Mouse (Mus musculus) T-cell, adult 2 months (primary cell): ENCODE results near the gene Micu1.

Source experiments
- DNase-seq: peaks from one replicate; pipeline ENCODE4 v3.0.0; 2022; ENCODE audit warnings: low spot score

Gene Micu1

DNA sequence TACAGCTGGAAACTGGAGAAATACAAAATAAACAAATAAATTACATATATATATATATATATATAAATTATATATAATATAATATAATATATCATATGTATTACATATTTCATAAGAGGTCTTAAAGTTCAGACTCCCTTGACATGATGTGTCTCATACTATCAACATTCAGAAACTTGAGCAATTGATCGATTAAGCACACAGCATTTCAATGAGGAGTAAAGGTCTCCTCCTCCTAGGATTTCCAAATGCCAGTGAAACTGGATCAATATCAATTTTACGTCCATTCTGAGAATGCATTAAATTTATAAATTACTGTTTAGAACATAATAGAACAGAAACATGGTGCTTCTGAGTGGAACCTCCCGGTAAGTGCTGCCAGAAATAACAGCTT lies 71.9 kb downstream of the Micu1 start:
- DNase-seq, result no peak

DNA sequence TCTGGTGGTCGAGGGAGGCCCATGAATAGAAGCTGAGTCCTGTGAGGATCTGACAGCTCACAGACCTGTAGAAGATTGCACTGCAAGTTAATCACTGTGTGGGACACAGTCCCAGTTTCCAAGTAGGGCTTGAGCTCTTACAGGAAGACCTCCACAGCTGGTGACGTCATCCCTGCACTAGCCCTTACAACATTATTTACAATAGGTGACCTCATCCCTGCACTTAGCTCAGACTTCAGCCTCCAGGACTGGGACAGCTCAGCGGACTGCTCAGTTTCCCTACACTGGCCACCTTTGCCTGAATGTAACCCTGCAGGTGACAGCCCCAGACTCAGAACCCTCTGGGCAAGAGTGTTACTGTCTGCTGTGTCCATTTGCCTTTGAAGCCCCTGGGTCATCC lies 75.0 kb downstream of the Micu1 start:
- no peak for DNase-seq

DNA sequence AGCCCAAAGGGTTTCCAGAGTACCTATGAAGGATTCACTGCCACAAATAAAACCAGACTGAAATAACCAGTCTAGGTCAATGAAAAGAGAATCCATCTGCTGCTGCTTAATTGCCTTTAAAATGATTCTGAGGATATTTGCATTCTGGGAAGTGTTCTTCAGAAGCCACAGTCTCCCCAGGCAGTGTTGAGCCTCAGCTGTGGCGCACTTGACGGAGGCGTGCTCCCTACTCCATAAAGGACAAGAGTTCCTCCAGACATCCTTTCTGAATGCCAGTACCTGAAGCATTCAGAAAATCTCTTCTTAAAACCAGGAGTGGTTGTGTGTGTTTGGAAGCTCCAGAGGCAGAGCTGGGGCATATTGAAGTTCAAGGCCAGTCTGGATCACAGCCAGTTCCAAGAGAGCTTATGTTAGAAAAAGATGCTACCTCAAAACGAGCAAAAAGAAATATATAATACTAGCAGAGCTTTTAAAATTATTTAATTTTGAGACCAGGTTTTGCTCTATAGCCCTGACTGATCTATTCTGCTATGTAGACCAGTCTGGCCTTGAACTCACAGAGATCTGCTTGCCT lies 75.9 kb downstream of the Micu1 start:
- no peak for DNase-seq

DNA sequence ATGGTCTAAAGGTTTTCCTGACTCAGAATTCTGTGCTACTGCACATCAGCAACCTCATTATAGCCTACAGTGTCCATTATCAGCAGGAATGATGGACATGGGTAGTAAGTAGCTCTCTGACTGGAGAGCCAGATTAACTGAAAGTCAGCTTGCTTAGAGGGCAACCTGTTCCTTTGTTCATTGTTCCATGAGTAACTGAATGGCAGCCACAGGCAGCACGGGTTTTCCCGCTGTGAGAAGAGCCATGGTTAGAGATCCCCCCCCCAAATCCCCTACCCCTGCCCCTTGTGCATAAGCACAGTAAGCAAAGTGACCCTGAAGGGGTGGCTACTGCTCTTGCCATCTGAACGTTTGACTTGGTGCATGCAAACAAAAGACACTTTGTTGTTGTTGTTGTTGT lies 78.4 kb downstream of the Micu1 start:
- DNase-seq, result no peak

DNA sequence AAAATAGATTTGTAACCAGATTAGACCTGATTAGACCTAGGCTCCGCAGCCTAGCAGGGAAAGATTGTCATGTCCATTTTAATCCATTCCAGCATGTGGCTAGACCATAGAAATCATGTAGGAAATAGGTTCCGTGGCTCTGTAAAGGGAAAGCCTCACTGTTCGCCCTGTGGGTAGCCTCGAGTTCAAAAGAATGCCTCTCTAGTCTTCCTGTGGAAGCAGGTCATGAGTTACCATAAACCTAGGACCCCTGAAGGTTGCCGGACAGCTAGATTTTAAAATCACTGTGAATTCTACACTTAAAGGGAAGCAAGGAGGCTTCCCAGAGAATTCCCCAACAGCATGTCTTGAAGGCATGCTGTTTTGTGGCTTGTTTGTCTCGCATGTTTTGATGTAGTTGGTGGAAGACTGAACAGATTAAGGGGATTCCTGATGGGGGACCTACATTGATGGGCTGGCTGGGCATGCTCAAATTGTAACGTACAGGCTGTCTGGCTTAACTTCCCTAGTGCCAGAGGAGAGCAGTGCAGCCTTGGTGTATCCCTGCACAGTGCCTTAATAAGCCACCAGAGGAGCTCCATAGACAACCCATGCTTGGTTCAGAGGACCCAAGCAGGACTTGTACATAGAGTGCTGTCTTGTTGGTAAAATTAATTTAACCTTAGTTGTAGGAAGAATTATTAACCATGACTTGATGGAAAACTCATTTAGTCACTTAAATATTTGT lies 79.1 kb downstream of the Micu1 start:
- no peak for DNase-seq

DNA sequence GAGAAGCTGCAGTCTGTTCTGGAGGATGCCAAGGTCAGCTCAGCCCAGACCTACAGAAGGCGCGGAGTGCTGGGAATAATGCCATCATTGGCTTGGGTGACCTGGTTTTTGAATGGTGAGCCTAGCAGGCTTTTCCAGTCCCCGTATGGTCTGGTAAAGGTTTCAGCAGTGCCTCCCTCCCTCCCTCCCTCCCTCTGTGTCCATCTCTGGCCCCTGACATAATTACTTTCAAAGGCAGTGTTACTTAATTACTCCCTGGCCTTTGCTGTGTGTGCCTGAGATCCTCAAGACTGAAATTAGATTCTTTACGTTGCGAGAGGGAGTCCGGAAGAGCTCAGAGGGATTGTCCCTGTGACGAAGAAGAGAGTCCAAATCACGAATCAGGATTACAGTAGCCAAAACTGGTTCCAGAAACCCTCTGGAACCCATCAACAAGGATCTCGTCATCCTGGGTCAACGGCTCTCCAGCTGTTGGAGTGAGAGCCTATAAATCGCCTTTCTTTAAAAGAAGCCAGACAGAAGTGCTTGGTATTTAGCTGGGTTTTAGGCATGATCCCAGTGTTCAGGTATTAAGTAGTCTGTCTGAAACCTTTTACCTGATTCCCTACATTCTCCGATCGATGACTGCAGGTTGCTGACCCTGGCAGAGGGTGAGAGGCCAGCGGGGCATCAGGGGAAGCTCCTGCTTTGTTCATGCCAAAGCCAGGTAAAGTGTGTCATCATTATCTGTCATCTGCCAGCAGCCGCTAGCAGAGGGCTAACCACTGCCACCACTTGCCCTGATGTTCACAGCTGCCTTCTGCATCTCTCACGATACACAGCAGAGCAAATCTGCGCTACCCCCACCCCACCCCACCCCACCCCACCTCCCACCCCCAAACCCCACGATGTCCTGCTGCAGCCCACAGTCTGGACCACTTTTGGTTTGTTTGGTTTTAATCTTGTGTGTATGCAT lies 82.7 kb downstream of the Micu1 start:
- no peak for DNase-seq

DNA sequence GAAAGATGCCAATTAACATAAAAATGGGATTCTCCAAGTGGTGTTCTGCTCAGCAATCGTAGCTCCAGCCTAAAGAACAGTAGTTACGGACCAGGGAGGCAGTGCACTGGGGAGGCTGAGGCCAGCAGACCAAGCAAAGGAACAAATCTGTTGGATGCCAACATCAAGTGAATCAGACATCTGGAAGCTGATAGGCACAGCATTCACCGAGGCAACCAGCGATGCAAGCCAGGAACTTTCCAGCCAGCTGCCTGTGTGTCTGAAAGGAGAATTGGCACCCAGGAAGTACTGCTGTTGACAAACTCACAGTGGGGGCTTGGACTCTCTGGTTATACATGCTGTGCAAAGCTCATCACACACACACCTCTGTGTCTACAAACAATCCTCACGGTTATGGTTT lies 84.0 kb downstream of the Micu1 start:
- no peak for DNase-seq

GRCm38 (mm10) chr10:59787140-59787800 lies 85.0 kb downstream of the Micu1 start:
- DNase-seq, result no peak

DNA sequence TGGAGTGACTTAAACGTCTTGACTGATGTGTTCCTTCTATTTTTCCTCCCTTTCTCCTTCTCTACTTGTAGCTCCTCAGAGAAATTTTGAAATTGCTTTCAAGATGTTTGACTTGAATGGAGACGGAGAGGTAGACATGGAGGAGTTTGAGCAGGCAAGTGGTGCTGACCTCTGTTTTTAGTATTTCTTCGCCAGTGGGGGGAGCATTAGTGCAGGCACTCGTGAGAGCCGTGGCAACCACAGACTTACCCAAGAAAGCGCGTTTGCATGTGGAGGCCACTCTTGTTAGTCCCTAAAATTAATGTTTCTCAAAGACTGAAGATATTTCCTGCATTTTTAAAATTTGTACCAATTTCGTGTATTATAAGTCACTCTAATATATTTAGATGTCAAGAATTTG lies 85.6 kb downstream of the Micu1 start:
- DNase-seq, result no peak

DNA sequence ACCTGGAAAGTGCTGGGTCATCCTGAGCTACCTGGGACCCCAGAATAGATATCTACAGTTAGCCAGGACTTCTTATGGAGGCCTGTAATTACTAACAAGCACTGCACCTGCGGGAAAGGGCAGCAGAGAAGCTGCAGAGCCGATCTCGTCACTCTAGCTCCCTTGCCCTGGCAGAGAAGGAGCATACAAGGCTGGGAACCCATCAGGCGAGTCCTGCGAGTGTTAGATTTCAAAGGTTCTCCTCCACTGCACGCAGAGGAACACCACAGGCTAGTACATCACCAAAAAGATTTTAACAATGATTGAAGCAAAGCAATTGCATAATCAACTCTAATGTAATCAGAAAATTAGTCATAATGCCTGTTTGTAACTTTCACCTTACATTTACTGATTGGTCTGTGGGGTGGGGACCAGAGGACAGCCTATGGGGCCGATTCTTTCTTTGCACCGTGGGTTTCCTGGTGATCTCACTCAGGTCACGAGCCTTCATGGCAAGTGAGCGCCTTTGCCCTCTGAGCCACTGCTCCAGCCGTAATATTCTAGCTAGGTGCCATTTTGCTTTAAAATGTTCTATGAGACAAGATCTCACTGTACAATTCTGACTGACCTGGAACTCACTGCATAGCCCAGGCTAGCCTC lies 88.1 kb downstream of the Micu1 start:
- no peak for DNase-seq

DNA sequence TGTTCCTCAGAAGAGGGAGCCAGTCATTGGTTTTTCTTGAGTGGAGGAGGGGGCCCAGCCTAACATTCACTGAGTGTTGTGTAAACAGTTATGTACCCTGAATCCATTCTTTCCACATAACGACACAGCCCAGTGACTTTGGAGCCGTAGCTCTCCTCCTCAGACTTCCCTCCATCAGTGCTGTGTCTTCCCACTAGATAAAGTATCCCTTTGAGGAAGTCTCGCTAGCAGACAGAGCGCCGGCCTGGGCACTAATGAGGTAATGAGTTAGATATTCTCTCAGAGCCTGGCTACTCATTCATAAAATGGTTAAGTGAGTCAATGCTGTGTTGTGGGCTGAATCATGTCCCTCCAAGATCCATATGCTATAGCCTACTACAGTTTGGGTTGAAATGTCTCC lies 89.6 kb downstream of the Micu1 start:
- no peak for DNase-seq

GRCm38 (mm10) chr10:59792575-59793176 lies 90.4 kb downstream of the Micu1 start:
- peak; percentile 3 for DNase-seq

DNA sequence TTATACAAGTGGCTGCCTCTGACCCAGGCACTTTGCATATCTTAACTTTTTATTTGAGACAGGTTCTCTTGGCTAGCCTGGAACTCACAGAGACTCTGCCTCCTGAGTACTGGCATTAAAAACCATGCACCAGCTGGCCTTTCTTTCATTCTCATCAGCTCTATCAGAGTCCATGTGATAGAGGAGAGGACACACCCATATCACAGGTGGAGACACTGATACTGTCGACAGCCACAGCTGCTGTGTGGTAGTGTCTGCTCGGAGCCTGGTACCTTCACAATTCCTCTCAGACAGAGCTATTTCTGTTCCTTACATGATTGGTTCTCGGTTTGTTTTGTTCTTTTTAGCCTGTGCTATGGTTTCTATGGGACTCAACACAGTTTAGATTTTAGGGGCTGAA lies 91.2 kb downstream of the Micu1 start:
- DNase-seq, result no peak

GRCm38 (mm10) chr10:59795085-59795484 lies 92.8 kb downstream of the Micu1 start:
- DNase-seq, result no peak

GRCm38 (mm10) chr10:59795902-59796301 lies 93.6 kb downstream of the Micu1 start:
- no peak for DNase-seq

GRCm38 (mm10) chr10:59798371-59798770 lies 96.1 kb downstream of the Micu1 start:
- no peak for DNase-seq

GRCm38 (mm10) chr10:59799303-59800044 lies 97.2 kb downstream of the Micu1 start:
- no peak for DNase-seq

DNA sequence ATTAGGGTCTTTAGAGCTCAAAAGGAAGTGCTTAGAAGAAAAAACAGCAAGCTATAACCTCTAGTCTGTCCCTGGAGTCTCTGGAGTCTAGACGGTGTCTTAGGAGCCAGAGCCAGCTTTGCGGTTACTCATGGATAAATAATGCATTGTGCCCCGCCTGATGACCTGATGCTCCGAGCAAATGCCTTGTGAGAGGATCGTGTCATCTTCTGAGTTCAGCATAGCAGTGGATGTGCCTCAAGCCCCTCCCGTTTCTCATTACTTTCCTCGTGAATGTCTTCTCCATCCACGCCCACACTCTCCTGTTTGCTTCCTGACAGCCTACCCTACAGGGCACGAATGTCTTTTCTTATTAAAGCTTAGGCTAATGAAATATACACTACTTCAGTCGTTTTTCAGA lies 97.9 kb downstream of the Micu1 start:
- no peak for DNase-seq

DNA sequence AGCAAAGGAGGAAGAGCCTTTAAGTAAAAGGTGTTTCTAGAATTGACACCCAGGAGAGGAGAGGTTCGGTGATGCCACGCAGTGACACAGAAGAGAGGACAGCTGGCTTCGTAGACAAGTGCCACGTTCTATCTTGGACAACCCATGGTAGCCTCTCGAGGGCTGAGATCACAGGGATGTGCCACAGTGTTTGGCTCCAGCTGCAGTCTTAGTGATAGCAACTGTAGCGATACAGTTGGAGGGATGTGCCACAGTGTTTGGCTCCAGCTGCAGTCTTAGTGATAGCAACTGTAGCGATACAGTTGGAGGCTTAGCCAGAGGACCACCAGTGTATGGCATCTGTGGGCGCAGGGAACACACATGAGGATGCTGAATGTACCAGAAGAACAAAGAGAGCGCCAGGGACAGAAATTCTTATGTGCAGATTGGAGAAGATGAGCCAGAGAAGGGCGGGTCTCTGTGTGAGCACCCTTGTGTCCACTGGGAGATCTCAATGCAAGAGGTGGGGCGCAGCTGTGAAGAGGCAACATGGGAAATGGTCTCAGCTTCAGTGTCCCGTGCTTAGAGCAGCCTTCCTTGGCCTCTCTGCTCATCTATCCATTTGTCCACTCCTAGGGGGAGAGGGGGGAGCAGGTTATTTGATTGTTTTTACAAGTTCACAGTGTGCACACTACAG lies 98.7 kb downstream of the Micu1 start:
- no peak for DNase-seq

DNA sequence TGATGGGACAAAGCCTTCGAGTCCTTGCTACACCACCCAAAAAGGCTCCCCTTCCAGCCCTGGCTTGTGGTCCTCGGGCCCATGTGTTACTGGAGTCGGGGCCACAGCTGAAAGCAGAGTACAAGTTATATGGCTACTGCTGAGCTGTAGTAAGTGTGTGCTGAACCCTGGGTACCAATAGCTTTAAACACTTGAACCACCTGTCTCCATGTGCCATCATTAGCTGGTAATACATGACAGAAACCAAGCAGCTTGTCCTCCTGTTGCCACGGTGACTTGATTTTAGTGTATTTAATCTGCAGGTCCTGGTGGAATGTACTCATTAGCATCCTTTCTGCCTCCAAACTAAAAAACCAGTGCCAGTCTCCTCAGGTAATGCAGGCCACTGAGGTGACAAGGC lies 106.4 kb downstream of the Micu1 start:
- DNase-seq, result no peak
